Mouse (Mus musculus): Measurements from ENCODE around the gene Snx3. TPM values are rescaled to one million over a fixed set of nuclear protein-coding genes. Genes with fewer than 3 reads are reported as not detected.

The Snx3 gene
- polyA plus RNA-seq, 1 experiment from 2014 or later: 249 TPM

Other genes starting within 250 kb of the Snx3 start
- gene Foxo3, start 225.3 kb upstream of the Snx3 start, polyA plus RNA-seq (2015; fragmentation: Nextera tagmentation; extraction: Ambion mirVana): 12.7 and 13.7 TPM in 2 replicates
- 2.7 and 2.9 TPM in 2 replicates for gene Afg1l, start 23.5 kb upstream of the Snx3 start, polyA plus RNA-seq (2015; fragmentation: Nextera tagmentation; extraction: Ambion mirVana)
- not detected in 2 replicates for gene Nr2e1, start 81.6 kb downstream of the Snx3 start, polyA plus RNA-seq (2015; fragmentation: Nextera tagmentation; extraction: Ambion mirVana)
- 10.5 and 11.0 TPM in 2 replicates for gene Ostm1, start 81.8 kb downstream of the Snx3 start, polyA plus RNA-seq (2015; fragmentation: Nextera tagmentation; extraction: Ambion mirVana)